Mouse (Mus musculus): Measurements from ENCODE around the gene Slc25a13. TPM values are rescaled to one million over a fixed set of nuclear protein-coding genes. Genes with fewer than 3 reads are reported as not detected.

The Slc25a13 gene
- polyA plus RNA-seq, 1 experiment from 2014 or later = 37.9 TPM

- Histone ChIP-seq H3K36me3 (ENCODE audit: control insufficient read depth, insufficient read depth, low read length) (no peaks in the 10 kb centered on the region), H3K4me2 (ENCODE audit: low read length) (no peak overlapping the region), H3K9ac (ENCODE audit: low read length) (no peak overlapping the region), H3K27ac (ENCODE audit: low read depth) (no peak overlapping the region), H3K27me3 (replicated peaks; ENCODE audit: control insufficient read depth, insufficient read depth, low read length) (no peaks in the 10 kb centered on the region), H3K4me3 (ENCODE audit: low read depth, low read length) (no peak overlapping the region), H3K9me3 (ENCODE audit: control insufficient read depth, low read length) (no peaks in the 10 kb centered on the region), H3K4me1 (replicated peaks; ENCODE audit: control insufficient read depth, insufficient read depth, low read length) (peaks cover under 1% of the 10 kb centered on the region; the same call in 1 of the 2 replicates)
- WGBS = 97% methylated on average over 7 of the region's 7 CpGs
- DNase-seq (ENCODE audit: low spot score) = no peak
- ATAC-seq (replicated peaks; ENCODE audit: low FRiP score, low TSS enrichment, low read depth) = no peak
Observed at GRCm38 (mm10) chr6:6210637-6211036, 6.3 kb downstream of the Slc25a13 start.

- ATAC-seq (replicated peaks; ENCODE audit: low FRiP score, low TSS enrichment, low read depth) (no peak), DNase-seq (ENCODE audit: low spot score) (no peak)
- Histone ChIP-seq H3K4me1 (replicated peaks; ENCODE audit: control insufficient read depth, insufficient read depth, low read length) (no peaks in the 10 kb centered on the region), H3K27me3 (replicated peaks; ENCODE audit: control insufficient read depth, insufficient read depth, low read length) (no peaks in the 10 kb centered on the region), H3K4me2 (ENCODE audit: low read length) (no peak overlapping the region), H3K9me3 (ENCODE audit: control insufficient read depth, low read length) (no peaks in the 10 kb centered on the region), H3K27ac (ENCODE audit: low read depth) (no peak overlapping the region), H3K4me3 (ENCODE audit: low read depth, low read length) (no peak overlapping the region), H3K36me3 (ENCODE audit: control insufficient read depth, insufficient read depth, low read length) (no peaks in the 10 kb centered on the region), H3K9ac (ENCODE audit: low read length) (no peak overlapping the region)
- 42% methylated on average over 4 of the region's 4 CpGs for WGBS
Observed at GRCm38 (mm10) chr6:6208351-6209059, 8.5 kb downstream of the Slc25a13 start.

GRCm38 (mm10) chr6:6207836-6208235 is 9.1 kb downstream of the Slc25a13 start:
- Histone ChIP-seq H3K4me2 (ENCODE audit: low read length) (no peak overlapping the region), H3K36me3 (ENCODE audit: control insufficient read depth, insufficient read depth, low read length) (no peaks in the 10 kb centered on the region), H3K9me3 (ENCODE audit: control insufficient read depth, low read length) (no peaks in the 10 kb centered on the region), H3K27me3 (replicated peaks; ENCODE audit: control insufficient read depth, insufficient read depth, low read length) (no peaks in the 10 kb centered on the region), H3K9ac (ENCODE audit: low read length) (no peak overlapping the region), H3K4me1 (replicated peaks; ENCODE audit: control insufficient read depth, insufficient read depth, low read length) (no peaks in the 10 kb centered on the region), H3K4me3 (ENCODE audit: low read depth, low read length) (no peak overlapping the region), H3K27ac (ENCODE audit: low read depth) (no peak overlapping the region)
- WGBS = 57% methylated on average over 3 of the region's 3 CpGs
- ATAC-seq (replicated peaks; ENCODE audit: low FRiP score, low TSS enrichment, low read depth) = no peak
- no peak for DNase-seq (ENCODE audit: low spot score)

- no peak for ATAC-seq (replicated peaks; ENCODE audit: low FRiP score, low TSS enrichment, low read depth)
- Histone ChIP-seq H3K4me1 (replicated peaks; ENCODE audit: control insufficient read depth, insufficient read depth, low read length) (no peaks in the 10 kb centered on the region), H3K9ac (ENCODE audit: low read length) (no peak overlapping the region), H3K27me3 (replicated peaks; ENCODE audit: control insufficient read depth, insufficient read depth, low read length) (no peaks in the 10 kb centered on the region), H3K4me2 (ENCODE audit: low read length) (no peak overlapping the region), H3K9me3 (ENCODE audit: control insufficient read depth, low read length) (no peaks in the 10 kb centered on the region), H3K36me3 (ENCODE audit: control insufficient read depth, insufficient read depth, low read length) (no peaks in the 10 kb centered on the region), H3K4me3 (ENCODE audit: low read depth, low read length) (no peak overlapping the region), H3K27ac (ENCODE audit: low read depth) (no peak overlapping the region)
- no peak for DNase-seq (ENCODE audit: low spot score)
- WGBS = 58% methylated on average over 1 of the region's 1 CpGs
Observed at GRCm38 (mm10) chr6:6207395-6207794, 9.6 kb downstream of the Slc25a13 start.

- H3K9me3 ChIP-seq (ENCODE audit: control insufficient read depth, low read length) = no peaks in the 10 kb centered on the region
- ATAC-seq (replicated peaks; ENCODE audit: low FRiP score, low TSS enrichment, low read depth) (no peak), DNase-seq (ENCODE audit: low spot score) (no peak)
- H3K4me2 ChIP-seq (ENCODE audit: low read length) = no peak overlapping the region
- no peaks in the 10 kb centered on the region for H3K27me3 ChIP-seq (replicated peaks; ENCODE audit: control insufficient read depth, insufficient read depth, low read length)
- WGBS = 89% methylated on average over 3 of the region's 3 CpGs
- no peak overlapping the region for H3K27ac ChIP-seq (ENCODE audit: low read depth)
- no peak overlapping the region for H3K9ac ChIP-seq (ENCODE audit: low read length)
- H3K4me1 ChIP-seq (replicated peaks; ENCODE audit: control insufficient read depth, insufficient read depth, low read length) = no peaks in the 10 kb centered on the region
- H3K4me3 ChIP-seq (ENCODE audit: low read depth, low read length) = no peak overlapping the region
- H3K36me3 ChIP-seq (ENCODE audit: control insufficient read depth, insufficient read depth, low read length) = no peaks in the 10 kb centered on the region
Observed at GRCm38 (mm10) chr6:6205599-6206165, 11.3 kb downstream of the Slc25a13 start.

GRCm38 (mm10) chr6:6202451-6202850 is 14.5 kb downstream of the Slc25a13 start:
- Histone ChIP-seq H3K27me3 (replicated peaks; ENCODE audit: control insufficient read depth, insufficient read depth, low read length) (no peaks in the 10 kb centered on the region), H3K9ac (ENCODE audit: low read length) (no peak overlapping the region), H3K9me3 (ENCODE audit: control insufficient read depth, low read length) (no peaks in the 10 kb centered on the region), H3K4me1 (replicated peaks; ENCODE audit: control insufficient read depth, insufficient read depth, low read length) (no peaks in the 10 kb centered on the region), H3K36me3 (ENCODE audit: control insufficient read depth, insufficient read depth, low read length) (no peaks in the 10 kb centered on the region), H3K27ac (ENCODE audit: low read depth) (no peak overlapping the region), H3K4me3 (ENCODE audit: low read depth, low read length) (no peak overlapping the region), H3K4me2 (ENCODE audit: low read length) (no peak overlapping the region)
- DNase-seq (ENCODE audit: low spot score) (no peak), ATAC-seq (replicated peaks; ENCODE audit: low FRiP score, low TSS enrichment, low read depth) (no peak)
- WGBS = 91% methylated on average over 6 of the region's 6 CpGs

- H3K4me2 ChIP-seq (ENCODE audit: low read length) = no peak overlapping the region
- H3K36me3 ChIP-seq (ENCODE audit: control insufficient read depth, insufficient read depth, low read length) = no peaks in the 10 kb centered on the region
- no peak for ATAC-seq (replicated peaks; ENCODE audit: low FRiP score, low TSS enrichment, low read depth)
- no peak for DNase-seq (ENCODE audit: low spot score)
- no peak overlapping the region for H3K27ac ChIP-seq (ENCODE audit: low read depth)
- no peak overlapping the region for H3K4me3 ChIP-seq (ENCODE audit: low read depth, low read length)
- H3K4me1 ChIP-seq (replicated peaks; ENCODE audit: control insufficient read depth, insufficient read depth, low read length) = no peaks in the 10 kb centered on the region
- WGBS = 85% methylated on average over 5 of the region's 5 CpGs
- H3K9ac ChIP-seq (ENCODE audit: low read length) = no peak overlapping the region
- H3K9me3 ChIP-seq (ENCODE audit: control insufficient read depth, low read length) = no peaks in the 10 kb centered on the region
- H3K27me3 ChIP-seq (replicated peaks; ENCODE audit: control insufficient read depth, insufficient read depth, low read length) = no peaks in the 10 kb centered on the region
Observed at GRCm38 (mm10) chr6:6201977-6202376, 15.0 kb downstream of the Slc25a13 start.

- WGBS = 92% methylated on average over 10 of the region's 10 CpGs
Observed at GRCm38 (mm10) chr6:6199138-6199870, 17.7 kb downstream of the Slc25a13 start.

More at GRCm38 (mm10) chr6:6199138-6199870, 17.7 kb downstream of the Slc25a13 start:
- Histone ChIP-seq H3K4me3 (ENCODE audit: low read depth, low read length) (no peak overlapping the region), H3K27me3 (replicated peaks; ENCODE audit: control insufficient read depth, insufficient read depth, low read length) (no peaks in the 10 kb centered on the region), H3K4me2 (ENCODE audit: low read length) (no peak overlapping the region), H3K9me3 (ENCODE audit: control insufficient read depth, low read length) (no peaks in the 10 kb centered on the region), H3K4me1 (replicated peaks; ENCODE audit: control insufficient read depth, insufficient read depth, low read length) (no peaks in the 10 kb centered on the region), H3K9ac (ENCODE audit: low read length) (no peak overlapping the region), H3K27ac (ENCODE audit: low read depth) (no peak overlapping the region), H3K36me3 (ENCODE audit: control insufficient read depth, insufficient read depth, low read length) (no peaks in the 10 kb centered on the region)
- DNase-seq (ENCODE audit: low spot score) = no peak
- no peak for ATAC-seq (replicated peaks; ENCODE audit: low FRiP score, low TSS enrichment, low read depth)
